Mouse (Mus musculus): Measurements from ENCODE around the gene Tmem131l.

The Tmem131l gene

GRCm38 (mm10) chr3:84046206-84046605 is 6.2 kb upstream of the Tmem131l start:
- DNase-seq (ENCODE audit: low read depth) = no peak

GRCm38 (mm10) chr3:84041739-84042138 is 1.8 kb upstream of the Tmem131l start:
- no peak for DNase-seq (ENCODE audit: low read depth)

- DNase-seq (ENCODE audit: low read depth) = peak; percentile 40
Measured at GRCm38 (mm10) chr3:84040476-84041082, 604 bp upstream of the Tmem131l start.

- peak; percentile 44 for DNase-seq (ENCODE audit: low read depth)
Measured at GRCm38 (mm10) chr3:84038981-84039645, 862 bp downstream of the Tmem131l start.

GRCm38 (mm10) chr3:84038126-84038525 is 1.8 kb downstream of the Tmem131l start:
- no peak for DNase-seq (ENCODE audit: low read depth)

GRCm38 (mm10) chr3:84037536-84037935 is 2.4 kb downstream of the Tmem131l start:
- DNase-seq (ENCODE audit: low read depth) = no peak

GRCm38 (mm10) chr3:84036866-84037265 is 3.1 kb downstream of the Tmem131l start:
- no peak for DNase-seq (ENCODE audit: low read depth)

- DNase-seq (ENCODE audit: low read depth) = peak; percentile 33
Measured at GRCm38 (mm10) chr3:84035728-84036364, 4.1 kb downstream of the Tmem131l start.

- no peak for DNase-seq (ENCODE audit: low read depth)
Measured at GRCm38 (mm10) chr3:84034115-84034780, 5.7 kb downstream of the Tmem131l start.

- DNase-seq (ENCODE audit: low read depth) = no peak
Measured at GRCm38 (mm10) chr3:84032933-84033730, 6.8 kb downstream of the Tmem131l start.

- no peak for DNase-seq (ENCODE audit: low read depth)
Measured at GRCm38 (mm10) chr3:84032419-84032818, 7.6 kb downstream of the Tmem131l start.

- no peak for DNase-seq (ENCODE audit: low read depth)
Measured at GRCm38 (mm10) chr3:84031216-84031615, 8.8 kb downstream of the Tmem131l start.

GRCm38 (mm10) chr3:84028968-84029367 is 11.0 kb downstream of the Tmem131l start:
- DNase-seq (ENCODE audit: low read depth) = no peak

GRCm38 (mm10) chr3:84027691-84028159 is 12.2 kb downstream of the Tmem131l start:
- DNase-seq (ENCODE audit: low read depth) = no peak

GRCm38 (mm10) chr3:84024512-84025072 is 15.4 kb downstream of the Tmem131l start:
- no peak for DNase-seq (ENCODE audit: low read depth)

- DNase-seq (ENCODE audit: low read depth) = no peak
Measured at GRCm38 (mm10) chr3:84022723-84023122, 17.3 kb downstream of the Tmem131l start.

GRCm38 (mm10) chr3:84022201-84022584 is 17.8 kb downstream of the Tmem131l start:
- DNase-seq (ENCODE audit: low read depth) = no peak

- no peak for DNase-seq (ENCODE audit: low read depth)
Measured at GRCm38 (mm10) chr3:84021217-84022200, 18.5 kb downstream of the Tmem131l start.

GRCm38 (mm10) chr3:84020528-84020927 is 19.4 kb downstream of the Tmem131l start:
- DNase-seq (ENCODE audit: low read depth) = no peak

GRCm38 (mm10) chr3:84015484-84016016 is 24.4 kb downstream of the Tmem131l start:
- DNase-seq (ENCODE audit: low read depth) = no peak
